Mouse (Mus musculus): ENCODE results near the gene Dlx4.

- no peak for TF ChIP-seq GATA1 (IDR thresholded peaks at IDR 0.05; ENCODE audit: borderline replicate concordance, low read length)
- no peak for TF ChIP-seq FLI1 (IDR thresholded peaks at IDR 0.05; ENCODE audit: low read length)
Measured at GRCm38 (mm10) chr11:95155511-95155910, 9.4 kb upstream of the Dlx4 start.
